Mouse (Mus musculus): ENCODE results near the gene Gas7. TPM values are rescaled to one million over a fixed set of nuclear protein-coding genes. Genes with fewer than 3 reads are reported as not detected.

Gas7 gene
- polyA plus RNA-seq, 1 experiment from 2014 or later, result 53.5 TPM

GRCm38 (mm10) chr11:67567991-67568390 lies 112.8 kb downstream of the Gas7 start:
- no peaks in the 10 kb centered on the region for H3K36me3 ChIP-seq (ENCODE audit: control insufficient read depth, insufficient read depth, low read length)
- peaks cover 11% of the 10 kb centered on the region for H3K4me1 ChIP-seq (ENCODE audit: control insufficient read depth, insufficient read depth, low read length)
- no peak overlapping the region for H3K4me2 ChIP-seq (ENCODE audit: low read length)
- H3K27me3 ChIP-seq (ENCODE audit: control insufficient read depth, insufficient read depth, low read depth, low read length), result no peaks in the 10 kb centered on the region
- H3K4me3 ChIP-seq (ENCODE audit: low read depth, low read length), result no peak overlapping the region
- ATAC-seq, result no peak
- H3K27ac ChIP-seq (ENCODE audit: low read length), result no peak overlapping the region
- no peak overlapping the region for H3K9ac ChIP-seq (ENCODE audit: low read depth, low read length)
- 94% methylated on average over 4 of the region's 4 CpGs for WGBS
- H3K9me3 ChIP-seq (replicated peaks; ENCODE audit: control insufficient read depth, low read length, poor library complexity, severe bottlenecking), result no peaks in the 10 kb centered on the region

- H3K4me3 ChIP-seq (ENCODE audit: low read depth, low read length), result no peak overlapping the region
- H3K27me3 ChIP-seq (ENCODE audit: control insufficient read depth, insufficient read depth, low read depth, low read length), result no peaks in the 10 kb centered on the region
- H3K9me3 ChIP-seq (replicated peaks; ENCODE audit: control insufficient read depth, low read length, poor library complexity, severe bottlenecking), result no peaks in the 10 kb centered on the region
- ATAC-seq, result no peak
- no peak overlapping the region for H3K4me2 ChIP-seq (ENCODE audit: low read length)
- H3K36me3 ChIP-seq (ENCODE audit: control insufficient read depth, insufficient read depth, low read length), result no peaks in the 10 kb centered on the region
- H3K4me1 ChIP-seq (ENCODE audit: control insufficient read depth, insufficient read depth, low read length), result peaks cover 11% of the 10 kb centered on the region
- 82% methylated on average over 5 of the region's 5 CpGs for WGBS
- H3K27ac ChIP-seq (ENCODE audit: low read length), result no peak overlapping the region
- H3K9ac ChIP-seq (ENCODE audit: low read depth, low read length), result no peak overlapping the region
These were observed 113.6 kb downstream of the Gas7 start for GRCm38 (mm10) chr11:67568815-67569214.

- whole genome bisulfite sequencing, result 22% methylated on average over 8 of the region's 8 CpGs
- peak overlapping the region; percentile 54 for H3K27ac ChIP-seq (ENCODE audit: low read length)
These were observed 115.7 kb downstream of the Gas7 start for GRCm38 (mm10) chr11:67570947-67571346.

GRCm38 (mm10) chr11:67574344-67574743 lies 119.1 kb downstream of the Gas7 start:
- ATAC-seq, result no peak
- WGBS, result 84% methylated on average over 5 of the region's 5 CpGs
- no peaks in the 10 kb centered on the region for H3K27me3 ChIP-seq (ENCODE audit: control insufficient read depth, insufficient read depth, low read depth, low read length)
- H3K36me3 ChIP-seq (ENCODE audit: control insufficient read depth, insufficient read depth, low read length), result no peaks in the 10 kb centered on the region
- H3K9ac ChIP-seq (ENCODE audit: low read depth, low read length), result no peak overlapping the region
- no peak overlapping the region for H3K4me2 ChIP-seq (ENCODE audit: low read length)
- no peak overlapping the region for H3K4me3 ChIP-seq (ENCODE audit: low read depth, low read length)
- no peaks in the 10 kb centered on the region for H3K9me3 ChIP-seq (replicated peaks; ENCODE audit: control insufficient read depth, low read length, poor library complexity, severe bottlenecking)
- no peak overlapping the region for H3K27ac ChIP-seq (ENCODE audit: low read length)
- H3K4me1 ChIP-seq (ENCODE audit: control insufficient read depth, insufficient read depth, low read length), result peaks cover 11% of the 10 kb centered on the region

More at GRCm38 (mm10) chr11:67570947-67571346, 115.7 kb downstream of the Gas7 start:
- no peaks in the 10 kb centered on the region for H3K27me3 ChIP-seq (ENCODE audit: control insufficient read depth, insufficient read depth, low read depth, low read length)
- no peaks in the 10 kb centered on the region for H3K36me3 ChIP-seq (ENCODE audit: control insufficient read depth, insufficient read depth, low read length)
- H3K4me3 ChIP-seq (ENCODE audit: low read depth, low read length), result no peak overlapping the region
- H3K9me3 ChIP-seq (replicated peaks; ENCODE audit: control insufficient read depth, low read length, poor library complexity, severe bottlenecking), result no peaks in the 10 kb centered on the region
- peaks cover 11% of the 10 kb centered on the region for H3K4me1 ChIP-seq (ENCODE audit: control insufficient read depth, insufficient read depth, low read length)
- H3K9ac ChIP-seq (ENCODE audit: low read depth, low read length), result no peak overlapping the region
- peak; percentile 61 for ATAC-seq
- no peak overlapping the region for H3K4me2 ChIP-seq (ENCODE audit: low read length)

- Histone ChIP-seq H3K9me3 (replicated peaks; ENCODE audit: control insufficient read depth, low read length, poor library complexity, severe bottlenecking) (no peaks in the 10 kb centered on the region), H3K9ac (ENCODE audit: low read depth, low read length) (no peak overlapping the region), H3K27me3 (ENCODE audit: control insufficient read depth, insufficient read depth, low read depth, low read length) (no peaks in the 10 kb centered on the region), H3K4me1 (ENCODE audit: control insufficient read depth, insufficient read depth, low read length) (no peaks in the 10 kb centered on the region), H3K36me3 (ENCODE audit: control insufficient read depth, insufficient read depth, low read length) (no peaks in the 10 kb centered on the region), H3K4me3 (ENCODE audit: low read depth, low read length) (no peak overlapping the region), H3K4me2 (ENCODE audit: low read length) (no peak overlapping the region), H3K27ac (ENCODE audit: low read length) (no peak overlapping the region)
- WGBS, result 81% methylated on average over 5 of the region's 5 CpGs
- ATAC-seq, result no peak
These were observed 122.2 kb downstream of the Gas7 start for GRCm38 (mm10) chr11:67577472-67577871.

- H3K9me3 ChIP-seq (replicated peaks; ENCODE audit: control insufficient read depth, low read length, poor library complexity, severe bottlenecking), result no peaks in the 10 kb centered on the region
- no peak overlapping the region for H3K9ac ChIP-seq (ENCODE audit: low read depth, low read length)
- H3K4me2 ChIP-seq (ENCODE audit: low read length), result no peak overlapping the region
- H3K4me1 ChIP-seq (ENCODE audit: control insufficient read depth, insufficient read depth, low read length), result no peaks in the 10 kb centered on the region
- ATAC-seq, result no peak
- 90% methylated on average over 4 of the region's 4 CpGs for WGBS
- H3K4me3 ChIP-seq (ENCODE audit: low read depth, low read length), result no peak overlapping the region
- H3K27ac ChIP-seq (ENCODE audit: low read length), result no peak overlapping the region
- H3K27me3 ChIP-seq (ENCODE audit: control insufficient read depth, insufficient read depth, low read depth, low read length), result no peaks in the 10 kb centered on the region
- H3K36me3 ChIP-seq (ENCODE audit: control insufficient read depth, insufficient read depth, low read length), result no peaks in the 10 kb centered on the region
These were observed 122.8 kb downstream of the Gas7 start for GRCm38 (mm10) chr11:67577994-67578393.

- no peak for ATAC-seq
- Histone ChIP-seq H3K27ac (ENCODE audit: low read length) (no peak overlapping the region), H3K4me3 (ENCODE audit: low read depth, low read length) (no peak overlapping the region), H3K9me3 (replicated peaks; ENCODE audit: control insufficient read depth, low read length, poor library complexity, severe bottlenecking) (no peaks in the 10 kb centered on the region), H3K27me3 (ENCODE audit: control insufficient read depth, insufficient read depth, low read depth, low read length) (no peaks in the 10 kb centered on the region), H3K36me3 (ENCODE audit: control insufficient read depth, insufficient read depth, low read length) (no peaks in the 10 kb centered on the region), H3K4me1 (ENCODE audit: control insufficient read depth, insufficient read depth, low read length) (no peaks in the 10 kb centered on the region), H3K4me2 (ENCODE audit: low read length) (no peak overlapping the region), H3K9ac (ENCODE audit: low read depth, low read length) (no peak overlapping the region)
- WGBS, result 78% methylated on average over 9 of the region's 9 CpGs
These were observed 123.9 kb downstream of the Gas7 start for GRCm38 (mm10) chr11:67579136-67579535.

GRCm38 (mm10) chr11:67581549-67581948 lies 126.3 kb downstream of the Gas7 start:
- H3K9me3 ChIP-seq (replicated peaks; ENCODE audit: control insufficient read depth, low read length, poor library complexity, severe bottlenecking), result no peaks in the 10 kb centered on the region
- H3K36me3 ChIP-seq (ENCODE audit: control insufficient read depth, insufficient read depth, low read length), result no peaks in the 10 kb centered on the region
- no peak overlapping the region for H3K9ac ChIP-seq (ENCODE audit: low read depth, low read length)
- 57% methylated on average over 7 of the region's 7 CpGs for WGBS
- H3K4me2 ChIP-seq (ENCODE audit: low read length), result no peak overlapping the region
- H3K4me3 ChIP-seq (ENCODE audit: low read depth, low read length), result no peak overlapping the region
- no peak overlapping the region for H3K27ac ChIP-seq (ENCODE audit: low read length)
- no peaks in the 10 kb centered on the region for H3K4me1 ChIP-seq (ENCODE audit: control insufficient read depth, insufficient read depth, low read length)
- no peak for ATAC-seq
- H3K27me3 ChIP-seq (ENCODE audit: control insufficient read depth, insufficient read depth, low read depth, low read length), result no peaks in the 10 kb centered on the region

GRCm38 (mm10) chr11:67582570-67582969 lies 127.3 kb downstream of the Gas7 start:
- Histone ChIP-seq H3K36me3 (ENCODE audit: control insufficient read depth, insufficient read depth, low read length) (no peaks in the 10 kb centered on the region), H3K4me2 (ENCODE audit: low read length) (no peak overlapping the region), H3K9me3 (replicated peaks; ENCODE audit: control insufficient read depth, low read length, poor library complexity, severe bottlenecking) (no peaks in the 10 kb centered on the region), H3K4me3 (ENCODE audit: low read depth, low read length) (no peak overlapping the region), H3K27me3 (ENCODE audit: control insufficient read depth, insufficient read depth, low read depth, low read length) (no peaks in the 10 kb centered on the region), H3K4me1 (ENCODE audit: control insufficient read depth, insufficient read depth, low read length) (no peaks in the 10 kb centered on the region), H3K9ac (ENCODE audit: low read depth, low read length) (no peak overlapping the region), H3K27ac (ENCODE audit: low read length) (no peak overlapping the region)
- no peak for ATAC-seq
- 98% methylated on average over 4 of the region's 4 CpGs for WGBS

- Histone ChIP-seq H3K9me3 (replicated peaks; ENCODE audit: control insufficient read depth, low read length, poor library complexity, severe bottlenecking) (no peaks in the 10 kb centered on the region), H3K27me3 (ENCODE audit: control insufficient read depth, insufficient read depth, low read depth, low read length) (no peaks in the 10 kb centered on the region), H3K4me1 (ENCODE audit: control insufficient read depth, insufficient read depth, low read length) (peaks cover 5% of the 10 kb centered on the region), H3K9ac (ENCODE audit: low read depth, low read length) (no peak overlapping the region), H3K4me3 (ENCODE audit: low read depth, low read length) (no peak overlapping the region), H3K27ac (ENCODE audit: low read length) (no peak overlapping the region), H3K36me3 (ENCODE audit: control insufficient read depth, insufficient read depth, low read length) (no peaks in the 10 kb centered on the region), H3K4me2 (ENCODE audit: low read length) (no peak overlapping the region)
- WGBS, result 86% methylated on average over 6 of the region's 6 CpGs
- ATAC-seq, result no peak
These were observed 129.8 kb downstream of the Gas7 start for GRCm38 (mm10) chr11:67585016-67585415.
